Mouse (Mus musculus): ENCODE measurements at regions not wholly inside any gene's neighbourhood (a gene's known extent, or its start where the extent isn't known, plus 50 kb on each side); places are given as distances from the start of the nearest gene placed in this dataset.

DNA sequence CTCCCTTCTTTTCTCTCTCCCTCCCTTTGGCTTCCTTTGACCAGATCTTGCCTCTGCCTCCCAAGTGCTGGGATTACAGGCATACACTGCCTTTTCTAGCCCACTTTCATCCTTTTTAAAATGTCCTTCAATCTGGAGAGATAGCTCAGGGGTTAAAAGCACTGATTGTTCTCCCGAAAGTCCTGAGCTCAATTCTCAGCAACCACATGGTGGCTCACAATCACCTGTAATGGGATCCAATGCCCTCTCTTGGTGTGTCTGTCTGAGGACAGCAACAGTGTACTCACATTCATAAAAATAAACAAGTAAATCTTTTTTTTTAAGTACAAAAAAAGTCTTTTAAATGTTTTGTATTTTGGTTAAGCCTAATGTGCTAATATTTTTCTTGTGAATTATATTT is 158.4 kb upstream of the Rpl34 start:
- TF ChIP-seq CTCF (IDR thresholded peaks at IDR 0.05; ENCODE audit: control insufficient read depth, insufficient read depth, insufficient read length) = no peak
- TF ChIP-seq USF1 (IDR thresholded peaks at IDR 0.05; ENCODE audit: low read depth) = no peak
- no peak for TF ChIP-seq MAX (IDR thresholded peaks at IDR 0.05)
- TF ChIP-seq MYOG (IDR thresholded peaks at IDR 0.05; ENCODE audit: control insufficient read depth, extremely low read depth, insufficient read length) = no peak
- TF ChIP-seq CEBPB (IDR thresholded peaks at IDR 0.05; ENCODE audit: low read depth) = no peak
- no peak for TF ChIP-seq MYOD1 (IDR thresholded peaks at IDR 0.05; ENCODE audit: control insufficient read depth, insufficient read length, low read depth)
